Mouse (Mus musculus): ENCODE measurements around the gene Sptbn4.

Gene Sptbn4

GRCm38 (mm10) chr7:27433349-27433748, 14.1 kb downstream of the Sptbn4 start:
- in situ Hi-C loops (cut with MboI): no loop called here

GRCm38 (mm10) chr7:27429135-27429534, 18.4 kb downstream of the Sptbn4 start:
- in situ Hi-C loops (cut with MboI): no loop called here

GRCm38 (mm10) chr7:27428002-27428401, 19.5 kb downstream of the Sptbn4 start:
- in situ Hi-C loops (cut with MboI): no loop called here

- in situ Hi-C loops (cut with MboI): no loop called here
Measured at GRCm38 (mm10) chr7:27427387-27427786, 20.1 kb downstream of the Sptbn4 start.

GRCm38 (mm10) chr7:27423556-27424326, 23.7 kb downstream of the Sptbn4 start:
- in situ Hi-C loops (cut with MboI): no loop called here

- in situ Hi-C loops (cut with MboI): no loop called here
Measured at GRCm38 (mm10) chr7:27419101-27419500, 28.4 kb downstream of the Sptbn4 start.

GRCm38 (mm10) chr7:27417151-27417550, 30.3 kb downstream of the Sptbn4 start:
- in situ Hi-C loops (cut with MboI): no loop called here

GRCm38 (mm10) chr7:27408379-27409176, 38.9 kb downstream of the Sptbn4 start:
- in situ Hi-C loops (cut with MboI): no loop called here

- in situ Hi-C loops (cut with MboI): no loop called here
Measured at GRCm38 (mm10) chr7:27407816-27408215, 39.7 kb downstream of the Sptbn4 start.

- in situ Hi-C loops (cut with MboI): no loop called here
Measured at GRCm38 (mm10) chr7:27406481-27406880, 41.0 kb downstream of the Sptbn4 start.

- in situ Hi-C loops (cut with MboI): no loop called here
Measured at GRCm38 (mm10) chr7:27404203-27404942, 43.1 kb downstream of the Sptbn4 start.

GRCm38 (mm10) chr7:27402675-27403074, 44.8 kb downstream of the Sptbn4 start:
- in situ Hi-C loops (cut with MboI): no loop called here

- in situ Hi-C loops (cut with MboI): no loop called here
Measured at GRCm38 (mm10) chr7:27400545-27400944, 46.9 kb downstream of the Sptbn4 start.

- in situ Hi-C loops (cut with MboI): no loop called here
Measured at GRCm38 (mm10) chr7:27397048-27397949, 50.2 kb downstream of the Sptbn4 start.

GRCm38 (mm10) chr7:27396184-27397047, 51.1 kb downstream of the Sptbn4 start:
- in situ Hi-C loops (cut with MboI): no loop called here

- in situ Hi-C loops (cut with MboI): no loop called here
Measured at GRCm38 (mm10) chr7:27395521-27396183, 51.8 kb downstream of the Sptbn4 start.

- in situ Hi-C loops (cut with MboI): no loop called here
Measured at GRCm38 (mm10) chr7:27391416-27391815, 56.1 kb downstream of the Sptbn4 start.

GRCm38 (mm10) chr7:27389213-27389612, 58.3 kb downstream of the Sptbn4 start:
- in situ Hi-C loops (cut with MboI): no loop called here

- in situ Hi-C loops (cut with MboI): no loop called here
Measured at GRCm38 (mm10) chr7:27384731-27385130, 62.8 kb downstream of the Sptbn4 start.

- in situ Hi-C loops (cut with MboI): no loop called here
Measured at GRCm38 (mm10) chr7:27384134-27384533, 63.4 kb downstream of the Sptbn4 start.

Measured in mature B cell (primary cell).